Mouse (Mus musculus) liver, postnatal 0 days (tissue): Measurements from ENCODE around the gene Adgrg7.

ENCODE experiments used
- CTCF ChIP-seq: sonication (generic); IDR thresholded peaks from 2 replicates; pipeline ENCODE4 v1.5.1; 2016; ENCODE audit warnings: antibody characterized with exemption, low read depth
- EP300 ChIP-seq: IDR thresholded peaks from 2 replicates; pipeline ENCODE4 v1.6.1; 2016; ENCODE audit warnings: antibody characterized with exemption, low read depth, mild to moderate bottlenecking

DNA sequence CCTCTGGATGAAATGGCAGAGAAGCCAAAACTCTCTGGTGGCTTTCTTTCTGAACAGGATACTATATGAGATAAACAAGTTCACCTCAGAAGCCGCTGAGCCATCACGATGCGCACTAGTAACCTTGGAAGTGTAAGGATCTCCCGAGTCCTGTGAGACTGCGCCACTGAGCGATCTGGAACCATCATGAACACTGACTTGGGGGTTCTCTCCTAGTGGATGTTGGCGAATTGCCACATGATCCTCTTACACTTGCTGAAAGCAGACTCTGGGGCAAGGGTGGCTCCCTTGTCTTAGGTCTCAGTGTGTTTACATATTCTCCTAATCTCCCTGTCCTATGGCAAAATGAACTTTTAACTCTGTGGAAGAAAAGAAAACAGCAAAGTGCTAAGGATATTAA is 5.3 kb upstream of the Adgrg7 start:
- TF ChIP-seq CTCF (no peak), EP300 (no peak)
